Mouse (Mus musculus) bone marrow macrophage, adult 2 months (primary cell): ENCODE measurements at regions not wholly inside any gene's neighbourhood (a gene's known extent, or its start where the extent isn't known, plus 50 kb on each side); places are given as distances from the start of the nearest gene placed in this dataset.

Source experiments
- CTCF ChIP-seq: IDR thresholded peaks from 2 replicates; pipeline ENCODE4 v1.5.1; 2012; ENCODE audit warnings: low read depth, mild to moderate bottlenecking, low read length, moderate library complexity
- POLR2A ChIP-seq: IDR thresholded peaks from 2 replicates; pipeline ENCODE4 v1.6.1; 2012; ENCODE audit warnings: mild to moderate bottlenecking, low read depth, low read length, borderline replicate concordance

- TF ChIP-seq CTCF (no peak), POLR2A (no peak)
These were observed 86.5 kb upstream of the Serbp1 start for GRCm38 (mm10) chr6:67151515-67151914.
